Mouse (Mus musculus): ENCODE measurements around the gene Fam222b. TPM values are rescaled to one million over a fixed set of nuclear protein-coding genes. Genes with fewer than 3 reads are reported as not detected.
"Not testable (repeated sequence)": the region's sequence is repeated elsewhere in the genome, so short reads cannot be mapped to it uniquely, and the experiment has no call there.

Gene Fam222b
- polyA plus RNA-seq, 1 experiment from 2014 or later = 21.8 TPM

GRCm38 (mm10) chr11:78122815-78123214 lies 28.4 kb downstream of the Fam222b start:
- H3K9ac ChIP-seq (ENCODE audit: low read depth, low read length) = no peak overlapping the region
- peaks cover 10% of the 10 kb centered on the region for H3K4me1 ChIP-seq (ENCODE audit: control insufficient read depth, insufficient read depth, low read depth, low read length)
- WGBS = 83% methylated on average over 4 of the region's 4 CpGs
- H3K9me3 ChIP-seq (ENCODE audit: control insufficient read depth, low read length) = no peaks in the 10 kb centered on the region
- no peaks in the 10 kb centered on the region for H3K27me3 ChIP-seq (replicated peaks; ENCODE audit: control insufficient read depth, insufficient read depth, low read length)
- H3K4me2 ChIP-seq (ENCODE audit: low read length) = no peak overlapping the region
- H3K27ac ChIP-seq (ENCODE audit: low read depth, low read length) = no peak overlapping the region
- no peaks in the 10 kb centered on the region for H3K36me3 ChIP-seq (ENCODE audit: control insufficient read depth, insufficient read depth, low read length)
- no peak overlapping the region for H3K4me3 ChIP-seq (ENCODE audit: low read length)
- no peak for ATAC-seq

- Histone ChIP-seq H3K4me3 (ENCODE audit: low read length) (no peak overlapping the region), H3K36me3 (ENCODE audit: control insufficient read depth, insufficient read depth, low read length) (no peaks in the 10 kb centered on the region), H3K4me1 (ENCODE audit: control insufficient read depth, insufficient read depth, low read depth, low read length) (peaks cover 10% of the 10 kb centered on the region), H3K9me3 (ENCODE audit: control insufficient read depth, low read length) (no peaks in the 10 kb centered on the region), H3K9ac (ENCODE audit: low read depth, low read length) (no peak overlapping the region), H3K4me2 (ENCODE audit: low read length) (no peak overlapping the region), H3K27me3 (replicated peaks; ENCODE audit: control insufficient read depth, insufficient read depth, low read length) (no peaks in the 10 kb centered on the region), H3K27ac (ENCODE audit: low read depth, low read length) (no peak overlapping the region)
- no peak for ATAC-seq
These were observed 29.3 kb downstream of the Fam222b start for GRCm38 (mm10) chr11:78123782-78124181.

- Histone ChIP-seq H3K27me3 (replicated peaks; ENCODE audit: control insufficient read depth, insufficient read depth, low read length) (no peaks in the 10 kb centered on the region), H3K4me2 (ENCODE audit: low read length) (no peak overlapping the region), H3K4me1 (ENCODE audit: control insufficient read depth, insufficient read depth, low read depth, low read length) (peaks cover 12% of the 10 kb centered on the region), H3K27ac (ENCODE audit: low read depth, low read length) (no peak overlapping the region), H3K4me3 (ENCODE audit: low read length) (no peak overlapping the region), H3K9me3 (ENCODE audit: control insufficient read depth, low read length) (no peaks in the 10 kb centered on the region), H3K9ac (ENCODE audit: low read depth, low read length) (no peak overlapping the region), H3K36me3 (ENCODE audit: control insufficient read depth, insufficient read depth, low read length) (no peaks in the 10 kb centered on the region)
- no peak for ATAC-seq
- WGBS = 68% methylated on average over 6 of the region's 6 CpGs
These were observed 31.2 kb downstream of the Fam222b start for GRCm38 (mm10) chr11:78125691-78126090.

GRCm38 (mm10) chr11:78126739-78127138 lies 32.3 kb downstream of the Fam222b start:
- H3K4me2 ChIP-seq (ENCODE audit: low read length) = no peak overlapping the region
- no peak for ATAC-seq
- no peaks in the 10 kb centered on the region for H3K36me3 ChIP-seq (ENCODE audit: control insufficient read depth, insufficient read depth, low read length)
- 86% methylated on average over 4 of the region's 4 CpGs for WGBS
- H3K9me3 ChIP-seq (ENCODE audit: control insufficient read depth, low read length) = no peaks in the 10 kb centered on the region
- no peak overlapping the region for H3K9ac ChIP-seq (ENCODE audit: low read depth, low read length)
- no peaks in the 10 kb centered on the region for H3K27me3 ChIP-seq (replicated peaks; ENCODE audit: control insufficient read depth, insufficient read depth, low read length)
- peaks cover 4% of the 10 kb centered on the region; the same call in 1 of the 2 replicates for H3K4me1 ChIP-seq (ENCODE audit: control insufficient read depth, insufficient read depth, low read depth, low read length)
- no peak overlapping the region for H3K4me3 ChIP-seq (ENCODE audit: low read length)
- H3K27ac ChIP-seq (ENCODE audit: low read depth, low read length) = no peak overlapping the region

GRCm38 (mm10) chr11:78129458-78129857 lies 35.0 kb downstream of the Fam222b start:
- Histone ChIP-seq H3K27ac (ENCODE audit: low read depth, low read length) (no peak overlapping the region), H3K4me1 (ENCODE audit: control insufficient read depth, insufficient read depth, low read depth, low read length) (peaks cover 4% of the 10 kb centered on the region; the same call in 1 of the 2 replicates), H3K9ac (ENCODE audit: low read depth, low read length) (no peak overlapping the region), H3K4me3 (ENCODE audit: low read length) (no peak overlapping the region), H3K4me2 (ENCODE audit: low read length) (no peak overlapping the region), H3K9me3 (ENCODE audit: control insufficient read depth, low read length) (no peaks in the 10 kb centered on the region), H3K36me3 (ENCODE audit: control insufficient read depth, insufficient read depth, low read length) (no peaks in the 10 kb centered on the region), H3K27me3 (replicated peaks; ENCODE audit: control insufficient read depth, insufficient read depth, low read length) (no peaks in the 10 kb centered on the region)
- peak; percentile 20; the same call in 1 of the 2 replicates for ATAC-seq
- 63% methylated on average over 8 of the region's 8 CpGs for WGBS

- no peak for ATAC-seq
- Histone ChIP-seq H3K27ac (ENCODE audit: low read depth, low read length) (no peak overlapping the region), H3K4me2 (ENCODE audit: low read length) (no peak overlapping the region), H3K4me1 (ENCODE audit: control insufficient read depth, insufficient read depth, low read depth, low read length) (peaks cover 4% of the 10 kb centered on the region; the same call in 1 of the 2 replicates), H3K9ac (ENCODE audit: low read depth, low read length) (no peak overlapping the region), H3K36me3 (ENCODE audit: control insufficient read depth, insufficient read depth, low read length) (no peaks in the 10 kb centered on the region), H3K27me3 (replicated peaks; ENCODE audit: control insufficient read depth, insufficient read depth, low read length) (no peaks in the 10 kb centered on the region), H3K4me3 (ENCODE audit: low read length) (no peak overlapping the region), H3K9me3 (ENCODE audit: control insufficient read depth, low read length) (no peaks in the 10 kb centered on the region)
- 89% methylated on average over 6 of the region's 6 CpGs for WGBS
These were observed 39.5 kb downstream of the Fam222b start for GRCm38 (mm10) chr11:78133915-78134314.

GRCm38 (mm10) chr11:78134344-78134743 lies 39.9 kb downstream of the Fam222b start:
- no peaks in the 10 kb centered on the region for H3K9me3 ChIP-seq (ENCODE audit: control insufficient read depth, low read length)
- no peak overlapping the region for H3K4me2 ChIP-seq (ENCODE audit: low read length)
- ATAC-seq = no peak
- H3K4me1 ChIP-seq (ENCODE audit: control insufficient read depth, insufficient read depth, low read depth, low read length) = no peaks in the 10 kb centered on the region
- H3K9ac ChIP-seq (ENCODE audit: low read depth, low read length) = no peak overlapping the region
- H3K36me3 ChIP-seq (ENCODE audit: control insufficient read depth, insufficient read depth, low read length) = no peaks in the 10 kb centered on the region
- H3K27me3 ChIP-seq (replicated peaks; ENCODE audit: control insufficient read depth, insufficient read depth, low read length) = no peaks in the 10 kb centered on the region
- 85% methylated on average over 3 of the region's 3 CpGs for WGBS
- no peak overlapping the region for H3K4me3 ChIP-seq (ENCODE audit: low read length)
- H3K27ac ChIP-seq (ENCODE audit: low read depth, low read length) = no peak overlapping the region

GRCm38 (mm10) chr11:78135314-78135713 lies 40.9 kb downstream of the Fam222b start:
- not testable (repeated sequence) for H3K9ac ChIP-seq (ENCODE audit: low read depth, low read length); H3K36me3 ChIP-seq (ENCODE audit: control insufficient read depth, insufficient read depth, low read length); H3K9me3 ChIP-seq (ENCODE audit: control insufficient read depth, low read length); ATAC-seq; H3K4me2 ChIP-seq (ENCODE audit: low read length); H3K4me3 ChIP-seq (ENCODE audit: low read length); H3K27ac ChIP-seq (ENCODE audit: low read depth, low read length); H3K27me3 ChIP-seq (replicated peaks; ENCODE audit: control insufficient read depth, insufficient read depth, low read length); H3K4me1 ChIP-seq (ENCODE audit: control insufficient read depth, insufficient read depth, low read depth, low read length)
- WGBS = 94% methylated on average over 7 of the region's 7 CpGs

GRCm38 (mm10) chr11:78136132-78136531 lies 41.7 kb downstream of the Fam222b start:
- no peaks in the 10 kb centered on the region for H3K36me3 ChIP-seq (ENCODE audit: control insufficient read depth, insufficient read depth, low read length)
- no peaks in the 10 kb centered on the region for H3K4me1 ChIP-seq (ENCODE audit: control insufficient read depth, insufficient read depth, low read depth, low read length)
- no peaks in the 10 kb centered on the region for H3K9me3 ChIP-seq (ENCODE audit: control insufficient read depth, low read length)
- no peak overlapping the region for H3K4me3 ChIP-seq (ENCODE audit: low read length)
- no peak for ATAC-seq
- H3K27me3 ChIP-seq (replicated peaks; ENCODE audit: control insufficient read depth, insufficient read depth, low read length) = no peaks in the 10 kb centered on the region
- H3K9ac ChIP-seq (ENCODE audit: low read depth, low read length) = no peak overlapping the region
- no peak overlapping the region for H3K4me2 ChIP-seq (ENCODE audit: low read length)
- no peak overlapping the region for H3K27ac ChIP-seq (ENCODE audit: low read depth, low read length)
- 88% methylated on average over 1 of the region's 1 CpGs for WGBS

GRCm38 (mm10) chr11:78137584-78137983 lies 43.1 kb downstream of the Fam222b start:
- ATAC-seq = no peak
- H3K27ac ChIP-seq (ENCODE audit: low read depth, low read length) = no peak overlapping the region
- 80% methylated on average over 4 of the region's 4 CpGs for WGBS
- no peaks in the 10 kb centered on the region for H3K9me3 ChIP-seq (ENCODE audit: control insufficient read depth, low read length)
- no peak overlapping the region for H3K9ac ChIP-seq (ENCODE audit: low read depth, low read length)
- no peaks in the 10 kb centered on the region for H3K36me3 ChIP-seq (ENCODE audit: control insufficient read depth, insufficient read depth, low read length)
- no peaks in the 10 kb centered on the region for H3K27me3 ChIP-seq (replicated peaks; ENCODE audit: control insufficient read depth, insufficient read depth, low read length)
- no peak overlapping the region for H3K4me3 ChIP-seq (ENCODE audit: low read length)
- no peaks in the 10 kb centered on the region for H3K4me1 ChIP-seq (ENCODE audit: control insufficient read depth, insufficient read depth, low read depth, low read length)
- no peak overlapping the region for H3K4me2 ChIP-seq (ENCODE audit: low read length)
